Comparison of ENCODE assay signal across 8 mouse cellular contexts in the genomic region with DNA sequence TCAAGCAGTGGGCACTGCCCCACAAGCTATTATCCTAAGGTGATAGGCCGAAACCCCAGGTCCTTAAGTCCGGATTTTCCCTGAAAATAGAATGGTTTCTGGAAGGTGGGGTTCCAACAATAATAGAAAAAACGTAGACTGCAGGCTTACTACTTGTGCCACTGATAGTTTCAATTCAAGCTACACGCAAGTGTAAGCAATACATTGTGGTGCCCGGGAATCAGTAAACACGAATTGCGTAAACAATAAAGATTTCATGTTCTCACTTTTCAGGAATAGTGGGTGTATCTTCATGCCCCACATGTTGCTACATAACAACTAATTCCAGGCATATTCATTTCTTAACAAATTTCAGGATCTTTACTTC. TPM values are rescaled to one million over a fixed set of nuclear protein-coding genes. Genes with fewer than 3 reads are reported as not detected.
DNase-seq lines count a peak whose midpoint lies in the region; ATAC-seq lines count a peak whose summit lies in the region.

No protein-coding gene starts in this region.

- no peaks in the 10 kb centered on the region for H3K4me1 ChIP-seq in kidney, embryonic 14.5 days (ENCODE audit: control insufficient read depth, insufficient read depth, low read length)
- 0 out of 2 replicates have a peak, but pooled peaks cover 3% of the 10 kb centered on the region for H3K4me1 ChIP-seq in brown adipose tissue, adult 24 weeks (ENCODE audit: control insufficient read depth, insufficient read depth, insufficient read length, low read length)
- H3K4me1 ChIP-seq in hindbrain, embryonic 13.5 days (replicated peaks): peaks cover 13% of the 10 kb centered on the region
- H3K4me1 ChIP-seq in midbrain, embryonic 13.5 days (replicated peaks): peaks cover 10% of the 10 kb centered on the region

- no peak overlapping the region for H3K9ac ChIP-seq in kidney, embryonic 14.5 days (ENCODE audit: low read depth, low read length)
- H3K9ac ChIP-seq in hindbrain, embryonic 13.5 days: no peak overlapping the region
- H3K9ac ChIP-seq in midbrain, embryonic 13.5 days (replicated peaks): no peak overlapping the region

- WGBS in kidney, embryonic 14.5 days: 36% methylated on average over 7 of the region's 7 CpGs
- 29% methylated on average over 7 of the region's 7 CpGs for whole genome bisulfite sequencing in hindbrain, embryonic 13.5 days
- 36% methylated on average over 7 of the region's 7 CpGs for WGBS in midbrain, embryonic 13.5 days

- no peak overlapping the region for H3K27ac ChIP-seq in kidney, embryonic 14.5 days (ENCODE audit: low read depth, low read length)
- H3K27ac ChIP-seq in brown adipose tissue, adult 24 weeks (replicated peaks; ENCODE audit: low read depth, low read length): no peak overlapping the region
- peak overlapping the region; percentile 66 for H3K27ac ChIP-seq in hindbrain, embryonic 13.5 days
- peak overlapping the region; percentile 68 for H3K27ac ChIP-seq in midbrain, embryonic 13.5 days

- no peak for DNase-seq in kidney, postnatal 10 days
- DNase-seq in cerebellum, postnatal 36 days: no peak
- no peak for DNase-seq in right cerebral cortex, postnatal 10 days (ENCODE audit: low spot score in 2 of 2)

- H3K4me3 ChIP-seq in kidney, embryonic 14.5 days (ENCODE audit: low read length): peak overlapping the region; percentile 57
- peak overlapping the region; percentile 75 for H3K4me3 ChIP-seq in brown adipose tissue, adult 24 weeks (ENCODE audit: insufficient read depth, low read depth, low read length)
- peak overlapping the region; percentile 37 for H3K4me3 ChIP-seq in hindbrain, embryonic 13.5 days
- H3K4me3 ChIP-seq in midbrain, embryonic 13.5 days (replicated peaks): peak overlapping the region; percentile 54

- no peaks in the 10 kb centered on the region for H3K9me3 ChIP-seq in kidney, embryonic 14.5 days (ENCODE audit: control insufficient read depth, low read length)
- H3K9me3 ChIP-seq in hindbrain, embryonic 13.5 days: no peaks in the 10 kb centered on the region
- H3K9me3 ChIP-seq in midbrain, embryonic 13.5 days: no peaks in the 10 kb centered on the region

- H3K36me3 ChIP-seq in kidney, embryonic 14.5 days (ENCODE audit: control insufficient read depth, insufficient read depth, low read length): no peaks in the 10 kb centered on the region; the same call in 1 of the 2 replicates
- H3K36me3 ChIP-seq in hindbrain, embryonic 13.5 days: no peaks in the 10 kb centered on the region
- no peaks in the 10 kb centered on the region for H3K36me3 ChIP-seq in midbrain, embryonic 13.5 days

- H3K4me2 ChIP-seq in kidney, embryonic 14.5 days (replicated peaks; ENCODE audit: low read depth, low read length): peak overlapping the region; percentile 36
- peak overlapping the region; percentile 48 for H3K4me2 ChIP-seq in hindbrain, embryonic 13.5 days
- H3K4me2 ChIP-seq in midbrain, embryonic 13.5 days (replicated peaks): peak overlapping the region; percentile 48

- H3K27me3 ChIP-seq in kidney, embryonic 14.5 days (ENCODE audit: control insufficient read depth, insufficient read depth, low read length): no peaks in the 10 kb centered on the region
- H3K27me3 ChIP-seq in hindbrain, embryonic 13.5 days: peaks cover 3% of the 10 kb centered on the region; the same call in 1 of the 2 replicates
- H3K27me3 ChIP-seq in midbrain, embryonic 13.5 days: peaks cover 22% of the 10 kb centered on the region; the same call in 1 of the 2 replicates

- ATAC-seq in kidney, embryonic 14.5 days (ENCODE audit: low FRiP score, low TSS enrichment): no peak; the same call in 1 of the 2 replicates
- ATAC-seq in hindbrain, embryonic 13.5 days (ENCODE audit: low FRiP score): no peak
- ATAC-seq in midbrain, embryonic 13.5 days: no peak; the same call in 1 of the 2 replicates
- ATAC-seq in CD4-positive, CD25-positive, alpha-beta regulatory T cell, adult 4 months: no peak

RNA-seq across cellular contexts. Expression of gene Snx12, which starts 0.4 kb away (rescaled TPM):
- 43.1 and 52.6 TPM in 2 replicates for polyA plus RNA-seq in kidney, embryonic 14.5 days (2014; fragmentation: Nextera tagmentation; extraction: Ambion mirVana)
- 22.9 and 36.5 TPM in 2 replicates for polyA plus RNA-seq in brown adipose tissue, adult 24 weeks (2012; ENCODE audit: insufficient read depth, insufficient read length, missing spikeins)
- 46.3 and 47.1 TPM in 2 replicates for polyA plus RNA-seq in hindbrain, embryonic 13.5 days (2015; fragmentation: Nextera tagmentation; extraction: Ambion mirVana)
- polyA plus RNA-seq in midbrain, embryonic 13.5 days (2015; fragmentation: Nextera tagmentation; extraction: Ambion mirVana): 53.3 and 55.8 TPM in 2 replicates
- 10 to 100 TPM; 42.7 to 57.1 TPM for polyA plus RNA-seq in CD4-positive, CD25-positive, alpha-beta regulatory T cell, adult 4 months (2017; shearing (Covaris generic))

RNA-seq across cellular contexts. Expression of gene Foxo4, which starts 31.5 kb away (rescaled TPM):
- polyA plus RNA-seq in kidney, embryonic 14.5 days (2014; fragmentation: Nextera tagmentation; extraction: Ambion mirVana): 3.9 and 6.3 TPM in 2 replicates
- polyA plus RNA-seq in brown adipose tissue, adult 24 weeks (2012; ENCODE audit: insufficient read depth, insufficient read length, missing spikeins): 33.3 and 38.7 TPM in 2 replicates
- 1.0 and 1.3 TPM in 2 replicates for polyA plus RNA-seq in hindbrain, embryonic 13.5 days (2015; fragmentation: Nextera tagmentation; extraction: Ambion mirVana)
- polyA plus RNA-seq in midbrain, embryonic 13.5 days (2015; fragmentation: Nextera tagmentation; extraction: Ambion mirVana): 0.86 and 1.1 TPM in 2 replicates
- 1 to 10 TPM; 4.8 to 6.0 TPM for polyA plus RNA-seq in CD4-positive, CD25-positive, alpha-beta regulatory T cell, adult 4 months (2017; shearing (Covaris generic))

RNA-seq across cellular contexts. Expression of gene Gm614, which starts 41.0 kb away (rescaled TPM):
- polyA plus RNA-seq in kidney, embryonic 14.5 days (2014; fragmentation: Nextera tagmentation; extraction: Ambion mirVana): 0.30 TPM in 1 of 2 replicates, not detected in the other
- not detected in 2 replicates for polyA plus RNA-seq in brown adipose tissue, adult 24 weeks (2012; ENCODE audit: insufficient read depth, insufficient read length, missing spikeins)
- polyA plus RNA-seq in hindbrain, embryonic 13.5 days (2015; fragmentation: Nextera tagmentation; extraction: Ambion mirVana): 0.27 TPM in 1 of 2 replicates, not detected in the other
- polyA plus RNA-seq in midbrain, embryonic 13.5 days (2015; fragmentation: Nextera tagmentation; extraction: Ambion mirVana): not detected in 2 replicates
- 1 to 10 TPM; 1.7 to 2.9 TPM for polyA plus RNA-seq in CD4-positive, CD25-positive, alpha-beta regulatory T cell, adult 4 months (2017; shearing (Covaris generic))

RNA-seq across cellular contexts. Expression of gene Il2rg, which starts 45.3 kb away (rescaled TPM):
- 18.8 and 19.5 TPM in 2 replicates for polyA plus RNA-seq in kidney, embryonic 14.5 days (2014; fragmentation: Nextera tagmentation; extraction: Ambion mirVana)
- polyA plus RNA-seq in brown adipose tissue, adult 24 weeks (2012; ENCODE audit: insufficient read depth, insufficient read length, missing spikeins): 2.9 and 5.0 TPM in 2 replicates
- 5.4 and 6.2 TPM in 2 replicates for polyA plus RNA-seq in hindbrain, embryonic 13.5 days (2015; fragmentation: Nextera tagmentation; extraction: Ambion mirVana)
- 4.1 and 5.2 TPM in 2 replicates for polyA plus RNA-seq in midbrain, embryonic 13.5 days (2015; fragmentation: Nextera tagmentation; extraction: Ambion mirVana)
- polyA plus RNA-seq in CD4-positive, CD25-positive, alpha-beta regulatory T cell, adult 4 months (2017; shearing (Covaris generic)): 1,000 to 10,000 TPM; 2,002 to 2,386 TPM

RNA-seq across cellular contexts. Expression of gene Gm20489, which starts 46.0 kb away (rescaled TPM):
- not detected in 2 replicates for polyA plus RNA-seq in kidney, embryonic 14.5 days (2014; fragmentation: Nextera tagmentation; extraction: Ambion mirVana)
- polyA plus RNA-seq in brown adipose tissue, adult 24 weeks (2012; ENCODE audit: insufficient read depth, insufficient read length, missing spikeins): not detected in 2 replicates
- not detected in 2 replicates for polyA plus RNA-seq in hindbrain, embryonic 13.5 days (2015; fragmentation: Nextera tagmentation; extraction: Ambion mirVana)
- polyA plus RNA-seq in midbrain, embryonic 13.5 days (2015; fragmentation: Nextera tagmentation; extraction: Ambion mirVana): not detected in 2 replicates
- polyA plus RNA-seq in CD4-positive, CD25-positive, alpha-beta regulatory T cell, adult 4 months (2017; shearing (Covaris generic)): under 1 TPM in 1 of 2 experiments, not detected in 1; 0.42 TPM

Comparison
In these comparisons a context has a peak if more than half of its experiments do, and no peak if none do; other contexts are left out.
1. H3K27ac ChIP-seq: peak in hindbrain, embryonic 13.5 days (single experiment) and midbrain, embryonic 13.5 days (single experiment); none in kidney, embryonic 14.5 days (single experiment) and brown adipose tissue, adult 24 weeks (single experiment).
2. Peak in every context shown above with its lines, with median percentiles within 50 percentile points of each other: H3K4me2 ChIP-seq and H3K4me3 ChIP-seq.